Mouse (Mus musculus) spleen, postnatal 14 days (tissue): Measurements from ENCODE around the gene Gtf2a2.
A peak's percentile ranks its signal among the peaks of the same experiment; 100 is the strongest.

Experiments used
- DNase-seq, 2 experiments: peaks; one replicate each; pipeline ENCODE4 v3.0.0; 2021 to 2022; ENCODE audit warnings: low spot score in 2 of 2

The Gtf2a2 gene

GRCm38 (mm10) chr9:70012408-70012901, at the start of gene Gtf2a2:
TSS of gene Gtf2a2 (plus strand) at chr9:70012550.
- peak; percentile 87 to 91 for DNase-seq

GRCm38 (mm10) chr9:69964370-69964769, 48.0 kb upstream of the Gtf2a2 start:
- no peak for DNase-seq

GRCm38 (mm10) chr9:69985526-69985925, 26.8 kb upstream of the Gtf2a2 start:
- DNase-seq: no peak

- no peak for DNase-seq
Measured at GRCm38 (mm10) chr9:69986063-69986462, 26.3 kb upstream of the Gtf2a2 start.

GRCm38 (mm10) chr9:69986571-69986970, 25.8 kb upstream of the Gtf2a2 start:
- no peak for DNase-seq

- peak in 1 of 2 experiments; percentile 52 for DNase-seq
Measured at GRCm38 (mm10) chr9:69987579-69987978, 24.8 kb upstream of the Gtf2a2 start.

- no peak for DNase-seq
Measured at GRCm38 (mm10) chr9:69988706-69989302, 23.5 kb upstream of the Gtf2a2 start.

- peak; percentile 89 to 92 for DNase-seq
Measured at GRCm38 (mm10) chr9:69989303-69990121, 22.8 kb upstream of the Gtf2a2 start, which contains the start of gene Bnip2. TSS of gene Bnip2 (plus strand) at chr9:69989466.

- DNase-seq: no peak
Measured at GRCm38 (mm10) chr9:69990346-69990745, 22.0 kb upstream of the Gtf2a2 start.

- no peak for DNase-seq
Measured at GRCm38 (mm10) chr9:69992841-69993277, 19.5 kb upstream of the Gtf2a2 start.

GRCm38 (mm10) chr9:69993479-69993878, 18.9 kb upstream of the Gtf2a2 start:
- no peak for DNase-seq

GRCm38 (mm10) chr9:69994547-69994946, 17.8 kb upstream of the Gtf2a2 start:
- DNase-seq: no peak

- no peak for DNase-seq
Measured at GRCm38 (mm10) chr9:69999318-69999717, 13.0 kb upstream of the Gtf2a2 start.

GRCm38 (mm10) chr9:70003516-70003915, 8.8 kb upstream of the Gtf2a2 start:
- no peak for DNase-seq

GRCm38 (mm10) chr9:70006984-70007383, 5.4 kb upstream of the Gtf2a2 start:
- DNase-seq: no peak

- DNase-seq: no peak
Measured at GRCm38 (mm10) chr9:70007506-70008248, 4.7 kb upstream of the Gtf2a2 start.

GRCm38 (mm10) chr9:70009754-70010304, 2.5 kb upstream of the Gtf2a2 start:
- DNase-seq: no peak

- DNase-seq: no peak
Measured at GRCm38 (mm10) chr9:70010781-70011473, 1.4 kb upstream of the Gtf2a2 start.

- DNase-seq: no peak
Measured at GRCm38 (mm10) chr9:70011537-70012407, 578 bp upstream of the Gtf2a2 start.

- no peak for DNase-seq
Measured at GRCm38 (mm10) chr9:70015632-70016031, 3.3 kb downstream of the Gtf2a2 start.
